Mouse (Mus musculus) small intestine, adult 2 months (tissue): ENCODE measurements around the gene Rcsd1.

Source experiments
- CTCF ChIP-seq: fragments of 200-500 bp; IDR thresholded peaks from 2 replicates; pipeline ENCODE4 v1.5.1; 2012; ENCODE audit warnings: low read depth, mild to moderate bottlenecking, control low read depth, inconsistent platforms, low read length, moderate library complexity, mixed read lengths; ENCODE audit not compliant: insufficient replicate concordance, insufficient read length; ENCODE audit errors: extremely low read depth
- POLR2A ChIP-seq: fragments of 200-500 bp; IDR thresholded peaks from 2 replicates; pipeline ENCODE4 v1.6.1; 2012; ENCODE audit warnings: low read depth, mild to moderate bottlenecking, control low read depth, inconsistent platforms, low read length, moderate library complexity

GRCm38 (mm10) chr1:165691516-165691915 is 18.0 kb downstream of the Rcsd1 start:
- TF ChIP-seq CTCF = no peak; the same call in 1 of the 2 replicates
- TF ChIP-seq POLR2A = no peak
